Mouse (Mus musculus) cortical plate, adult 2 months (tissue): ENCODE measurements around the gene Utp15. TPM values are rescaled to one million over a fixed set of nuclear protein-coding genes. Genes with fewer than 3 reads are reported as not detected.

ENCODE experiments used
- H3K27ac ChIP-seq: fragments of 200-500 bp; 2 replicates; pipeline ENCODE4 v1.5.1; 2012; ENCODE audit warnings: low read length, control low read depth, inconsistent platforms; ENCODE audit not compliant: insufficient read depth
- H3K4me1 ChIP-seq: fragments of 200-500 bp; 2 replicates; pipeline ENCODE4 v1.6.1; 2011; ENCODE audit warnings: low read length; ENCODE audit not compliant: control insufficient read depth, insufficient read depth
- H3K4me3 ChIP-seq: fragments of 200-500 bp; 2 replicates; pipeline ENCODE4 v1.5.1; 2011; ENCODE audit warnings: mild to moderate bottlenecking, low read length, control low read depth; ENCODE audit not compliant: insufficient read depth
- CTCF ChIP-seq: fragments of 200-500 bp; IDR thresholded peaks from 2 replicates; pipeline ENCODE4 v1.5.1; 2011; ENCODE audit warnings: mild to moderate bottlenecking, control low read depth, low read length; ENCODE audit not compliant: insufficient read depth; ENCODE audit errors: extremely low read depth
- POLR2A ChIP-seq: fragments of 200-500 bp; IDR thresholded peaks from 2 replicates; pipeline ENCODE4 v1.6.1; 2011; ENCODE audit warnings: mild to moderate bottlenecking, low read length, control low read depth; ENCODE audit not compliant: insufficient read depth; ENCODE audit errors: extremely low read depth
- polyA plus RNA-seq: library from polyadenylated mRNA; depleted of rRNA; stranded (reverse); fragments of >200 nt; gene quantifications from 2 replicates; pipeline ENCODE4 v1.2.3, GENCODE M21; 2012

Utp15 gene
- polyA plus RNA-seq, 1 experiment = 20.1 TPM

DNA sequence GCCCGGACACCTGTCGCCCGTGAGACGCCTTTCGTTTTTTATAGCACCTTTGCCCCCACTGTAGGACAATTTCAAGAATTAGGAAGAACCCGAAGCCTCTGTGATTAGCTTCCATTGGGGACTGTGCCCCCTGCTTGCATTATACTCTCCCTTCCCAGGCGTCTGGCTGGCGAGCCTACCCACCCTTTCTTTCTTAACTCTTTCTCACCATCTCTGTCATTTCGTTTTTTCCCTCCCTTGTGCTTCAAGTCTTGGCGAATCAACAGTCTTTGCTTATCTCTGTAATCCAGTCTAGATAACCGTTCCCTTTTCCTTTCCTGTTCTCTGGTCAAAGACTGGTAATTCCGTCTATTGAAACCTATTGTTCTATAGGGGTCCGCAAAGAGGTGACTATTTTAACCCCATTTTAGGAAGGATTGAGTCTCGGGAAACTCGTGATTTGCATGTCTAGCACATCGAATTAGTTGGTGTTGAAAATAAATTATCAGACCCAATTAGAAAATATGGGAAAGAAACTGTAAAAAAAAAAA is 682 bp upstream of the Utp15 start:
- H3K27ac ChIP-seq = peak overlapping the region; percentile 88
- H3K4me3 ChIP-seq = peak overlapping the region; percentile 80
- H3K4me1 ChIP-seq = peaks cover 4% of the 10 kb centered on the region; the same call in 1 of the 2 replicates
- TF ChIP-seq POLR2A = no peak
- TF ChIP-seq CTCF = no peak

DNA sequence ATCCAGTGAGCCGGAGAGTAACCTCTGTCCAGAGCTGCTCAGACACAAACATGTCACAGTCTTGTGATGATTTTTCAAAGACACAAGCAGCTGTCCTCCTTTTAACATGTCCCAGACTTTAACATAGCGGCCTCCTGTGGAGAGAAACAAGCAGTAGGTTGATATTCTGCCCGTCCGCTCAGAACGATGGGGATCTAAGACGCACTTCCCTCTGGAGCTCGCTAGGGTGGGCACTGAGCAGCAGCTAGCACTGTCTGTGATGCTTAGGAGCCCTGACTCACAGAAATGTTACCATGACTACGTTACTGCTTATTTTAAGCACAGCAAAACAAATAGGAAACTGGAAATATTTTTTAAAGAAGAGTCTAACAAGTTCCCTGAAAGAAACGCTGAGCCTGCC is 7.9 kb downstream of the Utp15 start:
- TF ChIP-seq POLR2A (no peak), CTCF (peak; percentile 38)
- Histone ChIP-seq H3K4me3 (no peak overlapping the region), H3K27ac (no peak overlapping the region)

DNA sequence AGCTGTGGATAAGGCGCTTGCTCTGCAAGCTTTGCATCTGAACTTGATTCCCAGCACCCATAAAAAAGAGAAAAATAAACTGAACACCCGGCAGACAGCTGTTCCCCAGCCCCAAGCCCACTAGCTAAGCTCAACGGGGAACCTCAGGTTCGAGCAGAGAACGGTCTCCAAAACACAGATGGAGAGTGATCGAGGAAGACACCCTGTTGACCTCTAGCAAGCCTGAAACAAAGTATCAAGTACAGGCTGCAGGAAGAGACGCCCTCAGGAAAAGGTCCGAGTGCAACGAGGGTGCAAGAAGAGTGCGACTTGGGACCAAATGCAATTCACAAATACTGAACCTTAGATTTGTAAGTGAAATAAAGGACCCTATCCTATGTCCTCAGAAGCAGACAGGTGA is 13.2 kb downstream of the Utp15 start:
- Histone ChIP-seq H3K27ac (no peak overlapping the region), H3K4me3 (no peak overlapping the region), H3K4me1 (0 out of 2 replicates have a peak, but pooled peaks cover 2% of the 10 kb centered on the region)
- TF ChIP-seq POLR2A = no peak
- no peak for TF ChIP-seq CTCF

More for the DNA sequence above, 7.9 kb downstream of the Utp15 start:
- no peaks in the 10 kb centered on the region for H3K4me1 ChIP-seq

DNA sequence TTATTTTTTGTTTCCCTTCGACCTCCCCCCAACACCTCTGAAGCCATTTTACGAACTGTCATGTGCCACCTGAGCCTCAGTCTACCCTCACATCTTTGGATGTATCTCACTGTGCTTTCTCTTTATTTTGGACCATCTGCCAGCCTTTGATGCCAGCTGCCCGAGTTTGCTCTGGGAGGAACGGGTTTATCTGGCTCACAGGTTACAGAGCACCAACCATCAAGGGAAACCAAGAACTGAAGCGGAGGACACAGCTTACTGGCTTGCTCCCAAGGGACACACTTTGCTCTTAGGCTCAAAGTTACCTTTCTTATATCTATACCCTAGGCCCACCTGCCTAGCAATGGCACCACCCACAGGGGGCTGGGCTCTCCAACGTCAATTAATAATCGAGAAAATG is 17.5 kb downstream of the Utp15 start:
- Histone ChIP-seq H3K27ac (no peak overlapping the region), H3K4me3 (no peak overlapping the region), H3K4me1 (0 out of 2 replicates have a peak, but pooled peaks cover 2% of the 10 kb centered on the region)
- TF ChIP-seq CTCF (no peak), POLR2A (no peak)

DNA sequence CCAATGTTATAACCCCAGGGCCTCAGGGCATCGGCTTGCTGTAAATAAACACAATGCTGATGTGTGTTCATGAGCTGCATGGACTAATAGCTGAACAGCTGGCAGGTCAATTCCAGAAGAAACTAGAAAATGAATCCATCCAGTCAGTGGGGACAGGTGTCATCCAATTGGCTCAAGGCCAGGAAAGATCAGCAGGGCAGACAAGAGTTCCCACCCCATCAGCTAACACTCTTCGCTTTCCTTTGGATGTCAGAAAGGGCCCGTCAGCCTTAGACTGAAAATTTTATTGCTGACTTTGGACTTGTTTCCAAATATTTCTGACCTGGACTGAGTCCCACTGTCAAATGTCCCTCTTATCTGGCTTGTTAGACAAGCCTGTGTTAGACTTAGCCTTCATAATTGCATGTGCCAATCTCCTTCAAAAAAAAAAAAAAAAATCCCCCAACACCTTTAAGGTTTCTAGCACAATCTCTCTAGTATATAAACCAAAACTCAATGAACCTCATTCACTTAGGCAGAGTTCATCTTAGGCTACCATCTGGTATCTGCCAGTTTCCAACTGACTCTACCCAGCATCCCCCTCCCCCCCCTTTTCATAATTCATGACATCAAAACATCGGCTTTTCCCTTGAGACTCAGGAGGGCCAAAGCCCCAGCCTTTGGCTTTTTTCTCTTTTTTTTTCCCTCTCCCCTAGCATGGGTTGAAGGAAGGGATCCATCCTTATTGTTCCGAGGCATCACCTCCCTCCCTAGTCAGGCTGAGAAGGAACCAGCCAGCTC is 18.1 kb downstream of the Utp15 start:
- TF ChIP-seq POLR2A (no peak), CTCF (no peak)
- Histone ChIP-seq H3K27ac (no peak overlapping the region), H3K4me3 (no peak overlapping the region), H3K4me1 (0 out of 2 replicates have a peak, but pooled peaks cover 2% of the 10 kb centered on the region)

DNA sequence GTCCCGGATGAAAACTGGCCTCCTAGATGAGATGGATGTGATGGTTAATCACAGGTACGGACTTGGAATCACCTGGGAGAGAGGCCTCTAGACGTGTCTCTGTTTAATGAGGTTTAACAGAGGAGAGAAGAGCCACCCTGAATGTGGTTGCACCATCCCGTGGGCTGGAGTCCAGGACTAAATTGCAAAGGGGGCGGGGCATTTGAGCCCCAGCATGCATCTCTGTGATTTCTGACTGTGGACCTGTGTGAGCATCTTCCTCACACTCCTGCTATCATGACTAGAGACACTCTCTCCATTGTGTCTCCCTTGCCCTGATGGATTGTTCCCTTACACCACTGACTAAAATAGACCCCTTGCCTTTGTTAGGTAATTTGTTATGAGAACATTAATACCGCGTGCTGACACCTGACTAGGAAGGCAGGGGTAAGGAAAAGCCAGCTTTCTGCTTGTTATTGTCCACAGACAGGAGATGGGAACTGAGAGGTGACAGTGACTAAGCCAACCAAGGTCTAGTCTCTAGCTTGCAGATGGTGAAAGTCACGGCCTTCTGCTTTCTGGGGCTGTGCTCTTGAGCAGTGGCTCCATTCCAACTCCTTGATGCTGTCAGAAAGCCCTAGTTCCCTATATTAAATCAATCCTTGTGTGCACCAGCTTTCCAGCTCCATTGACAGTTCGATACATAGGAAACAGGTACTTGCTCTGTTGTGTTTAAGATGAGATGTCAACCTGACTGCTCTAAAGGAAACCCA is 21.1 kb downstream of the Utp15 start:
- H3K4me1 ChIP-seq = 0 out of 2 replicates have a peak, but pooled peaks cover 2% of the 10 kb centered on the region
- no peak overlapping the region for H3K27ac ChIP-seq
- TF ChIP-seq CTCF = no peak
- TF ChIP-seq POLR2A = no peak
- H3K4me3 ChIP-seq = no peak overlapping the region

DNA sequence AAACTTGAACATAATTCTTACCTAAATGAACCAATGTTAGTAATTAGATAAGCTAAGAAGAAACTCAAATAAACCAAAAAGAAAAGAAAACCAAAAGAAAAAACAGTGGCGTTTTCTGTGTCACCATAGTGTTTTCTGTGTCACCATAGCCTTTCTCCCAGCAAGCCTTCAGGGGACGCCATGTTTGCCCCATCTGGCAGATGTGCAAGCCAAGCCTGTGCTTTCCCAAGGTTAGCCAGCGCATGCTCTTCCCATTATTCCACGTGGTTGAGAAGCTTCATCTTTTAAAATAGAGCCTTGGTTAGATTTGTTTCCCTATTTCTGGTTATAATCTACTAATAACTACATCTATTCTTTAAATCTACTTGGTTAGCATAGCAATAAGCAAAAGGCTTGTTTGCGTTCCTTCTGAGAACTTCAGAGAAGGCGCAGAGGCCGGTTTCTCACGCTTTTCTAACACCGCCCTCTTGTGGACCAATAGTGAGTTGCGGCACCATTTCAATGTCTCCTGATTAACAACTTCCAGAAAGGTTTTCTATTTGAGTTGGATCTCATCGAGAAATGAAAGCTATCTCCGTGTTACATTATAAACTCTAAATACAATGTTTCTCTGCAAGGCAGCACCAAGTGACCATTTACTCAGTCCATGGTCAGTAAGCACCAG is 22.7 kb downstream of the Utp15 start:
- H3K4me3 ChIP-seq = no peak overlapping the region
- no peak overlapping the region for H3K27ac ChIP-seq
- H3K4me1 ChIP-seq = no peaks in the 10 kb centered on the region
- peak; percentile 86 for TF ChIP-seq CTCF
- no peak for TF ChIP-seq POLR2A

DNA sequence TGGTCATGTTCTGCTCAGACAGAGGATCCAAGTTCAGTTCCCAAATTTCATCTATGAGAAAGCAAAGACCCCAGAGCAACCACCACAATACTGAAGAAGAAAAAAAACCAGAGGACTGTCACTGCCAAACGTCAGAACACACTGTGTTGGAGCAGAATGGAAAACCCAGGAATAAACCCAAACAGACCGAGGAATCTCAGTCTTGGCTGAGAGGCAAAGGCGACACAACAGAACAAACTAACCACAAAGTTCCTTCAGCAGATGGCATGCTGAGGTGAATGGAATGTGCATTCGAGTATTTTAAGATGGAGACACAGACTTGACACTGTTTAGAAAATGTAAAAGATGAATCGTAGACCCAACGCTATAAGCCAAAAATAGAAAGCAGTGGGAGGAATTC is 27.4 kb downstream of the Utp15 start:
- H3K4me3 ChIP-seq = no peak overlapping the region
- no peak overlapping the region for H3K27ac ChIP-seq
- H3K4me1 ChIP-seq = no peaks in the 10 kb centered on the region
- TF ChIP-seq CTCF (no peak), POLR2A (no peak)

DNA sequence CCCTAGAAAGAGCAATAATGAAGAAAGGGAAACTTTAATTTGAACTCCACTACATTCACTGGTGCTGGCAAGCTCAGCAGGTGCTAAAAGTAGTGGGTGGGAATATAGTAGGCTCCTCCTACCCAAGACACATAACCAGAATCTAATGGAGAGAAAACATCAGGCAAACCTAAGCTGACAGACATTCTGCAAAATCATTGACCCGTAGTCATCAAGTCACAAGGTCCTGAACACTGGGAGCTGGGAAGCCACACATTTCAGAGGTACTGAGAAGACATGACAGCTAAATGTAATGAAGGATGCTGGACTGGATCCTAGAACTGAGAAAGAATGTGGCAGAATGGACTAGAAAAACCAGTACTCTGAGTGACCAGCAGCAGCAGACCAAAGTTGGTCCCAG is 32.3 kb downstream of the Utp15 start:
- Histone ChIP-seq H3K4me1 (no peaks in the 10 kb centered on the region), H3K4me3 (no peak overlapping the region), H3K27ac (no peak overlapping the region)
- no peak for TF ChIP-seq POLR2A
